Mouse (Mus musculus): ENCODE measurements around the gene Zfy1.
"Not testable (repeated sequence)": the region's sequence is repeated elsewhere in the genome, so short reads cannot be mapped to it uniquely, and the experiment has no call there.

The Zfy1 gene

GRCm38 (mm10) chrY:797309-797708 lies at the start of gene Zfy1:
Gene Zfy1 (minus strand): TSS chrY:797409.
- DNase-seq (ENCODE audit: low read depth, low spot score) = not testable (repeated sequence)

DNA sequence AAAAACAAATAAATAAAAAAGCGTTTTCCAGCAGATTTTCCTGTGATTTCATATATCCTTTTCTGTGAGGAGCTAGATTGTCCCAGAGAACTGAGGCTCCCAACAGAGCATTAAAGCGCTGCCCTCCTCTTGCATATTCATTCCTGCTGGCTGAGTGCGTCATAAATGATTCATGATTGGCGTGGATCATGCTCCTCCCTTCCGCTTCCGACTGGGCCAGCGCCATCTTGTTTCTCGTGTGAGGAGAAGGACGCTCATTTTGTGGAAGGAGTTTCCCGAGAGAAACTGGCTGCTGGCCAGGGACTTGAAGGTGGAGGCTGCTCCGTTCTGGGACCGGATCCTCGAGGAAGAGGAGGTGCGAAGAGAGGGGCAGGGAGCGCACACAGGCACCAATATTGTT lies 21.2 kb upstream of the Zfy1 start, which contains the start of gene Uba1y:
Uba1y (plus strand) TSS at position 254 of the 400 bp plus-strand sequence.
- DNase-seq (ENCODE audit: low read depth, low spot score) = no peak

DNA sequence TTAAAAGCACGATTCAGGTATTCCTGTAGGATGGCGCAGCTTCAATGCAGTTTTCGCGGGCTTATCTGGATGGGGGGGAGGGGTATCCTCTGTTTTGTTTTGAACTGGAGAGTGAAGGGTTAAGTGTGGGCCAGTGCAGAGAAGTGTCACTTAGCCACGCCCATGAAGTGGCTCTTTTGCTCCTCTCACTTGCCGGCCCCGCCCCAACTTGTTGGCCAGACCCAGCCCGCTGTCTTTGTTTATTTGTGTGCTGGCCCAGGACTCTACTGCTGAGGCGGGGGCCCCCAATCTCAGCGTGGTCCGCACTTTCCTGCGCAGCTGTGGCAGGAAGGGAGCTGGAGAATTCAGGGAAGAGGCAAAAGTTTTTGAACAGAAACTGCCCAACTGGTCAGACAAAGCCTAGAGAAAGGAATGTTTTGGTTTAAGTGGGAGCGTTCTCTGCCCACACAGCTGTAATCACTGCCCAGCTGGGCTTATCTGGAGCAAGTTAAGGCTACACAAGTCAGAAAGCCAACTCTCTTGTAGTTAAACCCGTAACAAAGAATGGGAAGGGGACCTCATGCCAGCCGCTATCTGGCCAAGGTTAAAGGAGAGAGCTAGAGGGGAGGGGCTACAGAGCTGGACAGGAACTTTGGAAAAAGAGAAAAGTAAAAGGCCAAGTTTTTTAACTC lies 11.9 kb upstream of the Zfy1 start:
- no peak for DNase-seq (ENCODE audit: low read depth, low spot score)
